Mouse (Mus musculus): ENCODE measurements around the gene Omg.

DNA sequence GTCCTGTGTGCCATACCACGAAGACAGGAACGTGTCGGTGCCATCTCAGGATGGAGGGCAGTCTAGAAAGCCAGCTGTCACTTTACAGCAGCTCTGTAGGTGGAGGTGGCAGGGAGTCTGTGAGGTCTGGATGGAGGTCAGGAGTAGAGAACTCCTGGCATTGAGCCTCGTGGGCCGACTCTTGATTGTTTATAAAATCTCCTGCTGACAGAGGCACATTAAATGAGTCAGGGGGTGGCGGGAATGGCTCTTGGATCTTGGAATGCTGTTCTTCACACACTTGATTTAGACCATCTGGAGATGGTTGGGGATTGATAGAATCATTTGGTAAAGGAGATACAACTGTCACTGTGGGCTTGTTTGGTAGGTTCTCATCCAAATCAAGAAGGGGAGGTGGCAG, 11.4 kb upstream of the Omg start:
- TF ChIP-seq GATA1 (IDR thresholded peaks at IDR 0.05; ENCODE audit: borderline replicate concordance, low read length) (no peak), FLI1 (IDR thresholded peaks at IDR 0.05; ENCODE audit: low read length) (no peak)
